Mouse (Mus musculus): ENCODE data around the gene Orm2. TPM values are rescaled to one million over a fixed set of nuclear protein-coding genes. Genes with fewer than 3 reads are reported as not detected.
"Not testable (repeated sequence)": the region's sequence is repeated elsewhere in the genome, so short reads cannot be mapped to it uniquely, and the experiment has no call there.

Orm2 gene
- polyA plus RNA-seq (2015; fragmentation: Nextera tagmentation; extraction: Ambion mirVana): not detected in 2 replicates

- no peaks in the 10 kb centered on the region for H3K36me3 ChIP-seq (ENCODE audit: control insufficient read depth, insufficient read depth)
- WGBS (ENCODE audit: insufficient replicate concordance): 66% methylated on average over 5 of the region's 5 CpGs
- no peak within 1 kb of the TSS for H3K4me3 ChIP-seq (ENCODE audit: low read depth, low read length)
- no peak for ATAC-seq (ENCODE audit: low read depth)
- no peaks in the 10 kb centered on the region for H3K4me1 ChIP-seq (ENCODE audit: control insufficient read depth, low read depth, low read length)
- H3K27ac ChIP-seq (ENCODE audit: low read length): no peak within 1 kb of the TSS
- H3K27me3 ChIP-seq (ENCODE audit: control insufficient read depth, insufficient read depth, low read depth, low read length): no peaks in the 10 kb centered on the region
- no peak within 1 kb of the TSS for H3K4me2 ChIP-seq (ENCODE audit: low read depth, low read length)
- H3K9ac ChIP-seq (ENCODE audit: low read depth, low read length): no peak within 1 kb of the TSS
- no peaks in the 10 kb centered on the region for H3K9me3 ChIP-seq (replicated peaks; ENCODE audit: control insufficient read depth, low read length)
These were observed at the start of gene Orm2 for GRCm38 (mm10) chr4:63362150-63362549. Gene Orm2 (plus strand): TSS chr4:63362449.

DNA sequence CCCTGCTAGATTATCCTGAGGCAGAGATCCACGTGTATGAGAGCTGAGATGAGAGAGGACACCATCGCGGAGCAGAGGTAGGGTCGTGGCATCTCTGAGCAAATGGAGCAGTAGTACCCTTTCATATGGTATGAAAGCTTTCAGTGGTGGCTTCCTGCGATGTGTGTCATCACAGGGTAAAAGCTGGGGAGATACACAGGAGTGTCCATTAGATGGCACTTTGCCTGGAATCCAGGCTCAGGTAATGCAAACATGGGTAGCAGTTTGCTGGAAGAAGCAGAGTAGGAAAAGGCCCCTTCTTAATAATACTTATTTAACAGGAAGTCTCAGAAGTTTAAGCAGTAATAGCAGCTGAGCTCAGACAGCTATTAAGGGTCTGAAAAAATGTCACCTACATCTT lies 48.2 kb upstream of the Orm2 start:
- Histone ChIP-seq H3K4me1 (ENCODE audit: control insufficient read depth, low read depth, low read length) (no peaks in the 10 kb centered on the region), H3K9me3 (replicated peaks; ENCODE audit: control insufficient read depth, low read length) (no peaks in the 10 kb centered on the region), H3K36me3 (ENCODE audit: control insufficient read depth, insufficient read depth) (no peaks in the 10 kb centered on the region), H3K27ac (ENCODE audit: low read length) (no peak overlapping the region), H3K4me2 (ENCODE audit: low read depth, low read length) (no peak overlapping the region), H3K27me3 (ENCODE audit: control insufficient read depth, insufficient read depth, low read depth, low read length) (no peaks in the 10 kb centered on the region), H3K9ac (ENCODE audit: low read depth, low read length) (no peak overlapping the region), H3K4me3 (ENCODE audit: low read depth, low read length) (no peak overlapping the region)
- no peak for ATAC-seq (ENCODE audit: low read depth)
- WGBS (ENCODE audit: insufficient replicate concordance): 63% methylated on average over 5 of the region's 5 CpGs

DNA sequence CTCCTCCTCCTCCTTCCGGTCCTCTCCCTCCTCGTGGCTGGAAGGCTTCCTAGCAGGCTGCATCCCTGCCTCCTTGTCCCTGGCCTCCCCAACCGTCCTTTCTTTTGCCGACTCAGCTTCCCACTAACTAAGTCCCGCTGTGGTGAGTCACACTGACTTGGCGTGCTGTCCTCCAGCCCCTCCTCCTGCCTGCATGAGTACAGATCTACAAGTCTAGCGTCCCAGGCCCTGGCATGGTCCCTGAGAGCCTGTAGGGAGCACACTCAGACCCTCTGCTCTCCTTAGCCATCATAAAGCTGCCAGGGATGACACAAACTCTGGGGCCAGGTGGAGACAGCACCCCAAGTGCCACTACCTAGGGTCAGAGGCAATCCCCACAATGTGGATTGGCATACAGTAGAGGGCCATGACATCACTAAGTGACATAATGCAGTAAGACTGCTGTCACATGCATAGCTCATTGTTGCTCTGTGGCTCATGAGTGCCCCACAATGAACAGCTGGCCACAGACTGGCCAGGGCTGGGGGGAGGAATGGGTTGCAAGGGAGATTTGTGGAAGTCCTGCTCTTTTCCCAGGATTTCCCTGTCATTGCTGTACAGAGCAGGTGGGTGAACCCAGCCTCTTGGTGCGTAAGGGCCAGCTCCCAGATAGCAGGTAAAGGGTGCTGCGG lies 46.0 kb upstream of the Orm2 start:
- no peaks in the 10 kb centered on the region for H3K27me3 ChIP-seq (ENCODE audit: control insufficient read depth, insufficient read depth, low read depth, low read length)
- ATAC-seq (ENCODE audit: low read depth): no peak
- H3K9ac ChIP-seq (ENCODE audit: low read depth, low read length): no peak overlapping the region
- H3K4me2 ChIP-seq (ENCODE audit: low read depth, low read length): no peak overlapping the region
- no peaks in the 10 kb centered on the region for H3K4me1 ChIP-seq (ENCODE audit: control insufficient read depth, low read depth, low read length)
- no peaks in the 10 kb centered on the region for H3K36me3 ChIP-seq (ENCODE audit: control insufficient read depth, insufficient read depth)
- H3K4me3 ChIP-seq (ENCODE audit: low read depth, low read length): no peak overlapping the region
- H3K27ac ChIP-seq (ENCODE audit: low read length): no peak overlapping the region
- no peaks in the 10 kb centered on the region for H3K9me3 ChIP-seq (replicated peaks; ENCODE audit: control insufficient read depth, low read length)
- 51% methylated on average over 9 of the region's 9 CpGs for WGBS (ENCODE audit: insufficient replicate concordance)

DNA sequence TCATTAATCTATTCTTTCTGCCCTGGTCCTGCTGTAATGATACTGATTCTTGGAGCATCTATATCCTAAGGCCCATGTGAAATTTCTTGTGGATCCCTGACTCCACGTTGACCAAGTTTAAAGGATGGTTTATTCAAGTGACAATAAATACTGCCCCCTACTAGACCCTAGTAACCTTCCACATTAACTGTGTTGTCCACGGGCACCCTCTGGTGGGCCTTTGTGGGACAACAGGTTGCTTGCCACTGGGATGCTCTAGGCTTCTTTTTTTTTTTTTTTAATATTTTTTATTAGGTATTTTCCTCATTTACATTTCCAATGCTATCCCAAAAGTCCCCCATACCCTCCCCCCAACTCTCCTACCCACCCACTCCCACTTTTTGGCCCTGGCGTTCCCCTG lies 42.7 kb upstream of the Orm2 start:
- H3K9ac ChIP-seq (ENCODE audit: low read depth, low read length); H3K4me3 ChIP-seq (ENCODE audit: low read depth, low read length); H3K36me3 ChIP-seq (ENCODE audit: control insufficient read depth, insufficient read depth); H3K4me1 ChIP-seq (ENCODE audit: control insufficient read depth, low read depth, low read length); H3K9me3 ChIP-seq (replicated peaks; ENCODE audit: control insufficient read depth, low read length); ATAC-seq (ENCODE audit: low read depth); H3K27ac ChIP-seq (ENCODE audit: low read length); H3K4me2 ChIP-seq (ENCODE audit: low read depth, low read length); H3K27me3 ChIP-seq (ENCODE audit: control insufficient read depth, insufficient read depth, low read depth, low read length): not testable (repeated sequence)
- WGBS (ENCODE audit: insufficient replicate concordance): 25% methylated on average over 3 of the region's 3 CpGs

DNA sequence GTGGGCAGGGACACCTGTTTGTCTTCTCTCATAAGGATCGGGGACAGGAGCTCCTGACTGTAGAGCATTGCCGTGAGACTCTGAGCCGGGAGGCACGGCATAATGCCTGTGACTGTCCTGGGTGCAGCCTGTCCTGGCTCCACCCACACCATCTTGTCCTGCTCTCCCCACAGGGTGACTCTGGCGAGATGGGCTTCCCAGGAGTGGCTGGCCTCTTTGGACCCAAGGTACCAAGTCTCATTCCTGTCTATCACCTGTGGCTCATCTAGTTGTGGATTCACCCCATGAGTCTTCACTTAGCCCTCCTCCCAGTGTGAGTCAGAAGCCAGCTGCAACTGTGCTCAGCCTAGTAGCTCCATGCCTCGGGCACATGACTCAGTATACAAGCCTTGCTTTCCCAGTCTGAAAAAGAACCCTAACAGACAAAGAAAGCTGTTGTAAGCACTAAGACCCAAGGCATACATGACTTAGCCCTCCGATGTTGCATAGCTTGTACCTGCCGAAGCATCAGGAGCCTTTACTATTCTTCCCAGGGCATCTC lies 38.9 kb upstream of the Orm2 start:
- no peaks in the 10 kb centered on the region for H3K4me1 ChIP-seq (ENCODE audit: control insufficient read depth, low read depth, low read length)
- H3K36me3 ChIP-seq (ENCODE audit: control insufficient read depth, insufficient read depth): no peaks in the 10 kb centered on the region
- ATAC-seq (ENCODE audit: low read depth): no peak
- no peaks in the 10 kb centered on the region for H3K27me3 ChIP-seq (ENCODE audit: control insufficient read depth, insufficient read depth, low read depth, low read length)
- H3K4me2 ChIP-seq (ENCODE audit: low read depth, low read length): no peak overlapping the region
- 67% methylated on average over 8 of the region's 8 CpGs for WGBS (ENCODE audit: insufficient replicate concordance)
- H3K9me3 ChIP-seq (replicated peaks; ENCODE audit: control insufficient read depth, low read length): no peaks in the 10 kb centered on the region
- no peak overlapping the region for H3K4me3 ChIP-seq (ENCODE audit: low read depth, low read length)
- H3K27ac ChIP-seq (ENCODE audit: low read length): no peak overlapping the region
- H3K9ac ChIP-seq (ENCODE audit: low read depth, low read length): no peak overlapping the region

DNA sequence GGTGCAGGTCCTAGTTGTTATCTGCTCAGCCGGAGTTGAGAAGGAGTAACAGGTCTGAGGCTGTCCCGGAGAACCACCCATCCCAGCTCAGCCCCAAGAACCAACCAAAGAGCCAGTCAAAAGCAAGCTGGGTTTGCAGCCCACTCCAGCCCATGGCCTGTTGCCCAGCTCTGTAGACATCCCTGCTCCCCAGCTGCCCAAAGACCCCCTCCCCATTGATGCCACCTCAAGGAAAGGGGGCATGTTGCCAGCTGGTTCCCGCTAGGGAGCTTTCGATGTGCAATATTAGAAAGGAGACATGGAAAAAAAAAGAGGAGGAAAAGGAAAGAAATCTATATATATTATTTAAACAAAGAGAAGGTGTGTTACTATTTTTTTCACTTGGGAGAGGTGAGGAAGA lies 28.8 kb upstream of the Orm2 start:
- Histone ChIP-seq H3K9ac (ENCODE audit: low read depth, low read length) (no peak overlapping the region), H3K9me3 (replicated peaks; ENCODE audit: control insufficient read depth, low read length) (no peaks in the 10 kb centered on the region), H3K27ac (ENCODE audit: low read length) (no peak overlapping the region), H3K27me3 (ENCODE audit: control insufficient read depth, insufficient read depth, low read depth, low read length) (no peaks in the 10 kb centered on the region), H3K4me1 (ENCODE audit: control insufficient read depth, low read depth, low read length) (no peaks in the 10 kb centered on the region; the same call in 1 of the 2 replicates), H3K36me3 (ENCODE audit: control insufficient read depth, insufficient read depth) (no peaks in the 10 kb centered on the region; the same call in 1 of the 2 replicates), H3K4me2 (ENCODE audit: low read depth, low read length) (no peak overlapping the region), H3K4me3 (ENCODE audit: low read depth, low read length) (no peak overlapping the region)
- WGBS (ENCODE audit: insufficient replicate concordance): 82% methylated on average over 4 of the region's 4 CpGs
- ATAC-seq (ENCODE audit: low read depth): no peak

GRCm38 (mm10) chr4:63338414-63339076 lies 23.7 kb upstream of the Orm2 start:
- Histone ChIP-seq H3K9me3 (replicated peaks; ENCODE audit: control insufficient read depth, low read length) (no peaks in the 10 kb centered on the region), H3K4me2 (ENCODE audit: low read depth, low read length) (no peak overlapping the region), H3K27me3 (ENCODE audit: control insufficient read depth, insufficient read depth, low read depth, low read length) (no peaks in the 10 kb centered on the region), H3K9ac (ENCODE audit: low read depth, low read length) (no peak overlapping the region), H3K4me3 (ENCODE audit: low read depth, low read length) (no peak overlapping the region), H3K36me3 (ENCODE audit: control insufficient read depth, insufficient read depth) (no peaks in the 10 kb centered on the region), H3K27ac (ENCODE audit: low read length) (no peak overlapping the region), H3K4me1 (ENCODE audit: control insufficient read depth, low read depth, low read length) (no peaks in the 10 kb centered on the region; the same call in 1 of the 2 replicates)
- no peak for ATAC-seq (ENCODE audit: low read depth)
- 41% methylated on average over 3 of the region's 3 CpGs for WGBS (ENCODE audit: insufficient replicate concordance)

DNA sequence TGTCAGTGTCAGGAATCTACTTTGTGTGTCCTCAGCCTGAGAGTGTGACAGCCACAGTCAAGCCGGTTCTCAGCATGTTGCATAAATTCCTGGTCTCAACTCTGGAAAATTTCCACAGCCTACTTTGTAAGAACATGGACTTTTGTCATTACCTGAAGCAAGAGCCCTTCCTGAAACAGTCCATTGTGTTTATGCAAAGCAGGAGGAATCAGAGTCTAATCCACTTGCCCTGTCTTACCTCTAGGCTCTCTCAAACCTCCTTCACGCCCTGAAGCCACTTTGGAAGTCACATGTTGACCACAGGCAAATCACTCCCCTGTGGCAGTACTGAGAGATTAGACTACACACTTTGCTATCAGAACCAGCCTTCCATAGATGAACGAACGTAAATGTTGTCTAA lies 19.8 kb upstream of the Orm2 start:
- Histone ChIP-seq H3K4me3 (ENCODE audit: low read depth, low read length) (no peak overlapping the region), H3K9ac (ENCODE audit: low read depth, low read length) (no peak overlapping the region), H3K4me2 (ENCODE audit: low read depth, low read length) (no peak overlapping the region), H3K27me3 (ENCODE audit: control insufficient read depth, insufficient read depth, low read depth, low read length) (no peaks in the 10 kb centered on the region), H3K9me3 (replicated peaks; ENCODE audit: control insufficient read depth, low read length) (no peaks in the 10 kb centered on the region), H3K36me3 (ENCODE audit: control insufficient read depth, insufficient read depth) (no peaks in the 10 kb centered on the region), H3K27ac (ENCODE audit: low read length) (no peak overlapping the region), H3K4me1 (ENCODE audit: control insufficient read depth, low read depth, low read length) (no peaks in the 10 kb centered on the region; the same call in 1 of the 2 replicates)
- no peak for ATAC-seq (ENCODE audit: low read depth)
- WGBS (ENCODE audit: insufficient replicate concordance): 43% methylated on average over 4 of the region's 4 CpGs

DNA sequence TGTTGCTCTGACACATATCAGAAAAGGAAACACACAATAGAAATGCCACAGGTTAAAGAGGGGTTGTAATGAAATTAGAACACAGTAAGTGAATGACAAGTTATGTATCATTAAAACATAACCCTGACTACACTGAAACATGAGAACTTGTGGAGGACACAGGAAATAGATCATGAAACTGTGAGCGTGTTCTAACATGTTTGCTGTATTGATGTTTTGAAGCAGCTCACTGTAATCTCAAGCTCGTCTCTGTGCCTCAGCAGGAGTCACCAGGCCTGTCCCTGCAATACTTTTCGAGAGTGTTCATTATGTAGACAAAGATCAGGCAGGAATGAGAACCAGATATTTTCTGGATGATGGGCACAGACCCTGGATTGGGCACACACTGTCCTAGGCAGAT lies 18.6 kb upstream of the Orm2 start:
- 46% methylated on average over 3 of the region's 3 CpGs for WGBS (ENCODE audit: insufficient replicate concordance)
- Histone ChIP-seq H3K9me3 (replicated peaks; ENCODE audit: control insufficient read depth, low read length) (no peaks in the 10 kb centered on the region), H3K4me3 (ENCODE audit: low read depth, low read length) (no peak overlapping the region), H3K36me3 (ENCODE audit: control insufficient read depth, insufficient read depth) (no peaks in the 10 kb centered on the region), H3K27ac (ENCODE audit: low read length) (no peak overlapping the region), H3K4me2 (ENCODE audit: low read depth, low read length) (no peak overlapping the region), H3K4me1 (ENCODE audit: control insufficient read depth, low read depth, low read length) (no peaks in the 10 kb centered on the region), H3K27me3 (ENCODE audit: control insufficient read depth, insufficient read depth, low read depth, low read length) (no peaks in the 10 kb centered on the region), H3K9ac (ENCODE audit: low read depth, low read length) (no peak overlapping the region)
- no peak for ATAC-seq (ENCODE audit: low read depth)
